Mouse (Mus musculus) Patski (cell line): Measurements from ENCODE around the gene Cacna1b. TPM values are rescaled to one million over a fixed set of nuclear protein-coding genes. Genes with fewer than 3 reads are reported as not detected.

Experiments used
- ATAC-seq: fragments of 100-300 bp; one replicate; pipeline ENCODE4 v1.8.0; 2021
- CTCF ChIA-PET: fragments of 350-600 bp; sonication (Branson Sonifier 250); formaldehyde crosslinking; loops from one replicate; lab custom pipeline; 2022; ENCODE audit warnings: inconsistent platforms; lab: Charles Lee
- POLR2A ChIA-PET: fragments of 350-600 bp; sonication (Branson Sonifier 250); formaldehyde crosslinking; loops from one replicate; lab custom pipeline; 2022; ENCODE audit warnings: antibody characterized with exemption, inconsistent platforms; lab: Charles Lee
- DNase-seq: peaks from one replicate; pipeline ENCODE4 v3.0.0-alpha.2; 2011; ENCODE audit warnings: low read depth, low spot score
- H3K27me3 ChIP-seq: fragments of 371-371 bp; one replicate; pipeline ENCODE4 v1.5.1; 2021
- CTCF ChIP-seq: fragments of 100-300 bp; IDR thresholded peaks from one replicate; pipeline ENCODE4 v1.5.1; 2021
- in situ Hi-C: fragments of 300-500 bp; cut with MboI; formaldehyde crosslinking; loops from 3 replicates; pipeline ENCODE4 v1.11.1; 2018; ENCODE audit warnings: low pct_unique_long_range_greater_than_20kb, mixed read lengths
- polyA plus RNA-seq: library from polyadenylated mRNA; unstranded; gene quantifications from one replicate; pipeline ENCODE4 v1.2.3, GENCODE M21; 2021

Cacna1b gene
- polyA plus RNA-seq, 1 experiment from 2014 or later = 0.42 TPM

DNA sequence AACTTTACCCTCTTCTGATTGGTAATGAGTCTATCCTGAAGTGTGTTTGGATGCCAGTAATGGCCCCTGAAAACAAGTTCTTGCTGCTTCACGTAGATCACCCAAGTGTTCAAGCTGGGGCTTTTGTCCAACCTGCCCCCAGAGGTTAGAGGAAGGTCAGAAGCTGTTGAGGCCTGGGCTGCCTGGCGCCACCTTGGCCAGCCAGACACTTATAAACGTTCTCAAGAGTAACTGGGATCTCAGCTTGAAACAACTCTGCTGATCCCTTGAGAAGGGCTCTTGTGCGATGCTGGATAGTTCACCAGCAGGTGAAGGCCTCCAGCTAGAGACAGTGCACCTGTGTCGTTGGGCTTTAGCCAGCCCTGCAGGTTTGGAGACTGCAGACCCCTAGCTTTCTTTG lies 202.8 kb downstream of the Cacna1b start:
- in situ Hi-C loops = loop anchor here (5.0 kb wide), 3 partner anchors 88 to 253 kb away; no protein-coding TSS in a partner anchor
- no peaks in the 10 kb centered on the region for H3K27me3 ChIP-seq
- TF ChIP-seq CTCF = no peak
- ChIA-PET CTCF (interaction anchor here (1.1 to 5.5 kb wide), 3 partner anchors 40 to 155 kb away, joined by 3 to 33 read pairs (median 3); no protein-coding TSS in a partner anchor), POLR2A (interaction anchor here (0.6 to 4.7 kb wide), 2 partner anchors 85 to 99 kb away, joined by 3 to 30 read pairs; partner anchors contain the start of gene Pax8)
- DNase-seq (no peak), ATAC-seq (no peak)

- in situ Hi-C loops = no loop called here
- ATAC-seq (no peak), DNase-seq (no peak)
- TF ChIP-seq CTCF = no peak
- ChIA-PET CTCF (interaction anchor here (1.0 to 2.6 kb wide), 3 partner anchors 12 to 148 kb away, joined by 3 to 10 read pairs (median 5); no protein-coding TSS in a partner anchor), POLR2A (no interaction called here)
- H3K27me3 ChIP-seq = no peaks in the 10 kb centered on the region
These were observed 206.6 kb downstream of the Cacna1b start for GRCm38 (mm10) chr2:24556347-24556746.

DNA sequence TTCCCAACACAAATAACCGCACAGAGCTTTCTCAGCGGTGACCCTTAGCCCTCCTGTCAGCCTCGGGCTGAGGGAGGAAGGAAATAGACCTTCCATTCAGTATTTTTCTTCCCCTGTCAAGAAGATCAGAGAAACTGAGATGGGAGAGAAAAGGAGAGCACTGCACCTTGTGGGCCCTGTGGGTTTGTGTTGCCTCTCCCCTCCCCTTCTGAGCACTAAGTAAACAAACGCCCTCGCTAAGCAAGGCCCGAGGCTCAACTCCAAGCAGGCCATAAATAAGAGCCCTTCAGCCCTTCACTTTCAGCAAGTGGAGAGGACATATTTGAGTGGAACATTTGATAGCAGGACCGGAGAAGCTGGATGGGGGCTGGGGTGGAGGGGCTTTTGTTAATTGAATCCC lies 209.0 kb downstream of the Cacna1b start:
- no peaks in the 10 kb centered on the region for H3K27me3 ChIP-seq
- DNase-seq (no peak), ATAC-seq (no peak)
- in situ Hi-C loops = no loop called here
- no peak for TF ChIP-seq CTCF
- POLR2A ChIA-PET = interaction anchor here (0.6 kb wide), 1 partner anchor 142 kb away, joined by 3 read pairs; no protein-coding TSS in a partner anchor
- CTCF ChIA-PET = interaction anchor here (1.2 to 2.3 kb wide), 4 partner anchors 10 to 144 kb away, joined by 3 to 10 read pairs (median 5); no protein-coding TSS in a partner anchor

Other genes with a start within 250 kb of the Cacna1b start
- gene Ehmt1, start 156.5 kb upstream of the Cacna1b start, polyA plus RNA-seq = 43.4 TPM
- 36.4 TPM for gene Arrdc1, start 172.1 kb upstream of the Cacna1b start, polyA plus RNA-seq
- gene Zmynd19, start 186.6 kb upstream of the Cacna1b start, polyA plus RNA-seq = 31.1 TPM
- 22.1 TPM for gene Dph7, start 199.2 kb upstream of the Cacna1b start, polyA plus RNA-seq
- gene Mrpl41, start 211.9 kb upstream of the Cacna1b start, polyA plus RNA-seq = 47.6 TPM
- 16.6 TPM for gene Pnpla7, start 212.9 kb upstream of the Cacna1b start, polyA plus RNA-seq